Mouse (Mus musculus): Measurements from ENCODE around the gene Hs6st3. TPM values are rescaled to one million over a fixed set of nuclear protein-coding genes. Genes with fewer than 3 reads are reported as not detected.

Hs6st3 gene
- polyA plus RNA-seq, 1 experiment from 2014 or later: 0.53 TPM

- 86% methylated on average over 1 of the region's 1 CpGs for WGBS
- Histone ChIP-seq H3K4me1 (ENCODE audit: control insufficient read depth, insufficient read depth, low read length) (no peaks in the 10 kb centered on the region), H3K36me3 (ENCODE audit: control insufficient read depth, insufficient read depth, low read length) (no peaks in the 10 kb centered on the region), H3K4me2 (ENCODE audit: low read depth) (no peak overlapping the region), H3K9ac (ENCODE audit: low read length) (no peak overlapping the region), H3K4me3 (ENCODE audit: low read depth, low read length) (no peak overlapping the region), H3K27ac (ENCODE audit: low read depth, low read length) (no peak overlapping the region), H3K27me3 (ENCODE audit: control insufficient read depth, insufficient read depth, low read length) (no peaks in the 10 kb centered on the region), H3K9me3 (ENCODE audit: control insufficient read depth, low read length) (no peaks in the 10 kb centered on the region)
- ATAC-seq (ENCODE audit: insufficient read depth, low FRiP score, low TSS enrichment) (no peak), DNase-seq (ENCODE audit: low spot score) (no peak)
Observed at GRCm38 (mm10) chr14:119781111-119781510, 643.0 kb downstream of the Hs6st3 start.

GRCm38 (mm10) chr14:119789457-119789856 lies 651.3 kb downstream of the Hs6st3 start:
- Histone ChIP-seq H3K4me3 (ENCODE audit: low read depth, low read length) (no peak overlapping the region), H3K27ac (ENCODE audit: low read depth, low read length) (no peak overlapping the region), H3K9me3 (ENCODE audit: control insufficient read depth, low read length) (no peaks in the 10 kb centered on the region), H3K4me2 (ENCODE audit: low read depth) (no peak overlapping the region), H3K27me3 (ENCODE audit: control insufficient read depth, insufficient read depth, low read length) (no peaks in the 10 kb centered on the region), H3K9ac (ENCODE audit: low read length) (no peak overlapping the region), H3K4me1 (ENCODE audit: control insufficient read depth, insufficient read depth, low read length) (no peaks in the 10 kb centered on the region), H3K36me3 (ENCODE audit: control insufficient read depth, insufficient read depth, low read length) (no peaks in the 10 kb centered on the region)
- WGBS: 93% methylated on average over 8 of the region's 8 CpGs
- ATAC-seq (ENCODE audit: insufficient read depth, low FRiP score, low TSS enrichment): no peak
- DNase-seq (ENCODE audit: low spot score): no peak

- WGBS: 25% methylated on average over 9 of the region's 9 CpGs
- Histone ChIP-seq H3K9me3 (ENCODE audit: control insufficient read depth, low read length) (no peaks in the 10 kb centered on the region), H3K27ac (ENCODE audit: low read depth, low read length) (no peak overlapping the region), H3K36me3 (ENCODE audit: control insufficient read depth, insufficient read depth, low read length) (no peaks in the 10 kb centered on the region), H3K4me1 (ENCODE audit: control insufficient read depth, insufficient read depth, low read length) (no peaks in the 10 kb centered on the region; the same call in 1 of the 2 replicates), H3K9ac (ENCODE audit: low read length) (no peak overlapping the region), H3K4me3 (ENCODE audit: low read depth, low read length) (no peak overlapping the region), H3K27me3 (ENCODE audit: control insufficient read depth, insufficient read depth, low read length) (no peaks in the 10 kb centered on the region), H3K4me2 (ENCODE audit: low read depth) (no peak overlapping the region)
- no peak for DNase-seq (ENCODE audit: low spot score)
- ATAC-seq (ENCODE audit: insufficient read depth, low FRiP score, low TSS enrichment): no peak
Observed at GRCm38 (mm10) chr14:119797172-119797850, 659.2 kb downstream of the Hs6st3 start.

DNA sequence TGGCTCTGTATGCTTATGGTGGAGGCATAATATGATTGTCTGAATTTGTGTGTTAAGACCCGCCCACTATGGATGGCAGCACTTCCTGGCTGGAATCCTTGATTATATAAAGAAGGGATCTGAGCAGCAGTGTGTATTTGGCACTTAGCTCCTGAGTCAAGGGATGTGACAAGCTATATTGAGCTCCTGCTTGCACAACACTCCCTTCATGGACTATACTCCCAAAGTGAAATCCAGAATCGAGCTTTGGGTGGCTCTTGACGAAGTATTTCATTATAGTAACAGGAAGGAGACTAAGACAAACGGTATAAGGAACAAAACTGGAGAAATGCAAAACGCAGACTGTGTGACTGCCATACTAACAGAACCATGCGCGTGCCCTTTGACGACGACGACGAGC lies 660.4 kb downstream of the Hs6st3 start:
- DNase-seq (ENCODE audit: low spot score) (no peak), ATAC-seq (ENCODE audit: insufficient read depth, low FRiP score, low TSS enrichment) (no peak)
- Histone ChIP-seq H3K4me1 (ENCODE audit: control insufficient read depth, insufficient read depth, low read length) (no peaks in the 10 kb centered on the region; the same call in 1 of the 2 replicates), H3K4me2 (ENCODE audit: low read depth) (no peak overlapping the region), H3K9me3 (ENCODE audit: control insufficient read depth, low read length) (no peaks in the 10 kb centered on the region), H3K27ac (ENCODE audit: low read depth, low read length) (no peak overlapping the region), H3K4me3 (ENCODE audit: low read depth, low read length) (no peak overlapping the region), H3K9ac (ENCODE audit: low read length) (no peak overlapping the region), H3K36me3 (ENCODE audit: control insufficient read depth, insufficient read depth, low read length) (no peaks in the 10 kb centered on the region), H3K27me3 (ENCODE audit: control insufficient read depth, insufficient read depth, low read length) (no peaks in the 10 kb centered on the region)
- 94% methylated on average over 11 of the region's 11 CpGs for WGBS

GRCm38 (mm10) chr14:119800856-119801255 lies 662.7 kb downstream of the Hs6st3 start:
- H3K4me2 ChIP-seq (ENCODE audit: low read depth): no peak overlapping the region
- H3K27me3 ChIP-seq (ENCODE audit: control insufficient read depth, insufficient read depth, low read length): no peaks in the 10 kb centered on the region
- no peak overlapping the region for H3K27ac ChIP-seq (ENCODE audit: low read depth, low read length)
- no peak overlapping the region for H3K4me3 ChIP-seq (ENCODE audit: low read depth, low read length)
- H3K4me1 ChIP-seq (ENCODE audit: control insufficient read depth, insufficient read depth, low read length): no peaks in the 10 kb centered on the region; the same call in 1 of the 2 replicates
- WGBS: 62% methylated on average over 11 of the region's 11 CpGs
- ATAC-seq (ENCODE audit: insufficient read depth, low FRiP score, low TSS enrichment) (no peak), DNase-seq (ENCODE audit: low spot score) (no peak)
- H3K36me3 ChIP-seq (ENCODE audit: control insufficient read depth, insufficient read depth, low read length): no peaks in the 10 kb centered on the region
- no peak overlapping the region for H3K9ac ChIP-seq (ENCODE audit: low read length)
- H3K9me3 ChIP-seq (ENCODE audit: control insufficient read depth, low read length): no peaks in the 10 kb centered on the region

DNA sequence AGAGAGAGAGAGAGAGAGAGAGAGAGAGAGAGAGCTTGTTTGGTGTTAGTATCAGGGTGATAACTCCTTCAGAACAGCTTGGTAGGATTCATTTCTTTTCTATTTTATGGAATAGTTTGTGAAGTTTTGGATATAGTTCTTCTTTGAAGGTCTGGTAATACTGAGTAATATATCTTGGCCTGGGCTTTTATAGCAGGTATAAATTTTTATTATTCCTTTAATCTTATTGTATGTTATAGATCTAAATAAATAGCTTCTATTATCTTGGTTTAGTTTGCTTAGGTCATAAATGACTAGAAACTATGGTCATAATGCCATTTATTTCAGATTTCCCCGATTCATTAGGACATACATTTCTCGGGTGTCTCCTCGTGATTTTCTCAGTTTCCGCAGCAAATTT lies 675.8 kb downstream of the Hs6st3 start:
- no peak overlapping the region for H3K4me3 ChIP-seq (ENCODE audit: low read depth, low read length)
- no peaks in the 10 kb centered on the region for H3K9me3 ChIP-seq (ENCODE audit: control insufficient read depth, low read length)
- H3K27ac ChIP-seq (ENCODE audit: low read depth, low read length): no peak overlapping the region
- no peaks in the 10 kb centered on the region for H3K27me3 ChIP-seq (ENCODE audit: control insufficient read depth, insufficient read depth, low read length)
- ATAC-seq (ENCODE audit: insufficient read depth, low FRiP score, low TSS enrichment) (no peak), DNase-seq (ENCODE audit: low spot score) (no peak)
- no peak overlapping the region for H3K9ac ChIP-seq (ENCODE audit: low read length)
- WGBS: 89% methylated on average over 4 of the region's 4 CpGs
- no peaks in the 10 kb centered on the region for H3K4me1 ChIP-seq (ENCODE audit: control insufficient read depth, insufficient read depth, low read length)
- H3K4me2 ChIP-seq (ENCODE audit: low read depth): no peak overlapping the region
- H3K36me3 ChIP-seq (ENCODE audit: control insufficient read depth, insufficient read depth, low read length): no peaks in the 10 kb centered on the region

GRCm38 (mm10) chr14:119815616-119816015 lies 677.5 kb downstream of the Hs6st3 start:
- 81% methylated on average over 5 of the region's 5 CpGs for WGBS
- no peak overlapping the region for H3K4me3 ChIP-seq (ENCODE audit: low read depth, low read length)
- H3K9me3 ChIP-seq (ENCODE audit: control insufficient read depth, low read length): no peaks in the 10 kb centered on the region
- H3K9ac ChIP-seq (ENCODE audit: low read length): no peak overlapping the region
- H3K4me1 ChIP-seq (ENCODE audit: control insufficient read depth, insufficient read depth, low read length): no peaks in the 10 kb centered on the region
- no peaks in the 10 kb centered on the region for H3K27me3 ChIP-seq (ENCODE audit: control insufficient read depth, insufficient read depth, low read length)
- no peak overlapping the region for H3K27ac ChIP-seq (ENCODE audit: low read depth, low read length)
- no peaks in the 10 kb centered on the region for H3K36me3 ChIP-seq (ENCODE audit: control insufficient read depth, insufficient read depth, low read length)
- DNase-seq (ENCODE audit: low spot score) (no peak), ATAC-seq (ENCODE audit: insufficient read depth, low FRiP score, low TSS enrichment) (no peak)
- no peak overlapping the region for H3K4me2 ChIP-seq (ENCODE audit: low read depth)

GRCm38 (mm10) chr14:119820562-119820961 lies 682.4 kb downstream of the Hs6st3 start:
- Histone ChIP-seq H3K9me3 (ENCODE audit: control insufficient read depth, low read length) (no peaks in the 10 kb centered on the region), H3K27ac (ENCODE audit: low read depth, low read length) (no peak overlapping the region), H3K9ac (ENCODE audit: low read length) (no peak overlapping the region), H3K4me2 (ENCODE audit: low read depth) (no peak overlapping the region), H3K4me1 (ENCODE audit: control insufficient read depth, insufficient read depth, low read length) (no peaks in the 10 kb centered on the region), H3K4me3 (ENCODE audit: low read depth, low read length) (no peak overlapping the region), H3K27me3 (ENCODE audit: control insufficient read depth, insufficient read depth, low read length) (no peaks in the 10 kb centered on the region), H3K36me3 (ENCODE audit: control insufficient read depth, insufficient read depth, low read length) (no peaks in the 10 kb centered on the region)
- WGBS: 55% methylated on average over 6 of the region's 6 CpGs
- ATAC-seq (ENCODE audit: insufficient read depth, low FRiP score, low TSS enrichment) (no peak), DNase-seq (ENCODE audit: low spot score) (no peak)

DNA sequence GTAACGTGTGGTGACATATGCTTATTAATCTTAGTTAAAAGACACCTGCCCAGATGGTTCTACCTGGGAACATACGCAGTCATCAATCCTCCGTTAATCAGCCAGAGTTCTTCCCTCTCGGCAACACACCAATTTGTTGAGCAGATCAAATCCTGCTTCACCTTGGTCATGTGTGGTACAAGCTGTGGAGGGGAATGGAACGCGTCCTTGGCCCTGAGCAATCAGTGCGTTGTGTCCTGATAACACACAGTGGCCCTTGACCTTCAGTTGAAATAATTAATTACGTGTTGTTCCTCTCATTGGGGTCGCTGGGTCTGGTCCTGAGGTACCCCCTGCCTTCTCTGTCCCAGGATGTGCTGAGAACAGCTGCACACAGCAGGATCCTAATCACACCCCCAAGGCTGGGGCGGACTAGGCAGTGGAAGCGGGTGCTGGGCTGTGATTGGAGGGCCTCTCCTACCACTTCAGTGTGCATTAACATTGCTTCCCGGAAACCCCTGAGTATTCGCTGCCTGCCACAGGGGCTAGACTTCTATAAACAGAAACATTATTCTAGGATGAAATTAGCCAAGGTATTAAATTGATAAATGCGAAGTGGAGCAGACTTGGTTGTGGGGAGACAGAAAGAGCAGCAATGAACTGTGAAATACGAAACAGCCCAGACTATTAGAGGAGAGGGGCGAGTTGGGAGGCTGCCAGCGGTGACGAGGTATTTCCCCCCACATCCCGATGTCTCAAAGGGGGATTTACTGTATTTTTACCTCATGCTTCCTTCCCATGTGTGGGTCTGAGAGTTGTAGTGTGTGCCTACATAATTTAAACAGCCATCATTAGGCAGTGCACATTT lies 693.2 kb downstream of the Hs6st3 start:
- no peak overlapping the region for H3K9ac ChIP-seq (ENCODE audit: low read length)
- no peaks in the 10 kb centered on the region for H3K27me3 ChIP-seq (ENCODE audit: control insufficient read depth, insufficient read depth, low read length)
- no peak overlapping the region for H3K4me3 ChIP-seq (ENCODE audit: low read depth, low read length)
- H3K4me2 ChIP-seq (ENCODE audit: low read depth): peak overlapping the region; percentile 24
- no peaks in the 10 kb centered on the region for H3K9me3 ChIP-seq (ENCODE audit: control insufficient read depth, low read length)
- 42% methylated on average over 19 of the region's 19 CpGs for WGBS
- ATAC-seq (ENCODE audit: insufficient read depth, low FRiP score, low TSS enrichment) (peak; percentile 60), DNase-seq (ENCODE audit: low spot score) (peak; percentile 24)
- no peaks in the 10 kb centered on the region for H3K4me1 ChIP-seq (ENCODE audit: control insufficient read depth, insufficient read depth, low read length)
- no peak overlapping the region for H3K27ac ChIP-seq (ENCODE audit: low read depth, low read length)
- H3K36me3 ChIP-seq (ENCODE audit: control insufficient read depth, insufficient read depth, low read length): no peaks in the 10 kb centered on the region
